Mouse (Mus musculus) ES-Bruce4 (cell line): ENCODE data around the gene Zfp664.

Experiments
- CTCF ChIP-seq: IDR thresholded peaks from one replicate; pipeline ENCODE4 v1.8.1; 2011; ENCODE audit warnings: low read depth, low read length
- EP300 ChIP-seq: IDR thresholded peaks from 2 replicates; pipeline ENCODE4 v1.6.1; 2011; ENCODE audit warnings: low read depth, low read length; ENCODE audit not compliant: insufficient read depth
- POLR2A ChIP-seq: IDR thresholded peaks from one replicate; pipeline ENCODE4 v1.8.1; 2011; ENCODE audit warnings: low read length; ENCODE audit not compliant: insufficient read depth

- no peak for TF ChIP-seq POLR2A
- no peak for TF ChIP-seq CTCF
- TF ChIP-seq EP300: no peak
Measured at GRCm38 (mm10) chr5:124912946-124913933, 50.7 kb downstream of the Zfp664 start.
